Mouse (Mus musculus): ENCODE data around the gene Ranbp17.

DNA sequence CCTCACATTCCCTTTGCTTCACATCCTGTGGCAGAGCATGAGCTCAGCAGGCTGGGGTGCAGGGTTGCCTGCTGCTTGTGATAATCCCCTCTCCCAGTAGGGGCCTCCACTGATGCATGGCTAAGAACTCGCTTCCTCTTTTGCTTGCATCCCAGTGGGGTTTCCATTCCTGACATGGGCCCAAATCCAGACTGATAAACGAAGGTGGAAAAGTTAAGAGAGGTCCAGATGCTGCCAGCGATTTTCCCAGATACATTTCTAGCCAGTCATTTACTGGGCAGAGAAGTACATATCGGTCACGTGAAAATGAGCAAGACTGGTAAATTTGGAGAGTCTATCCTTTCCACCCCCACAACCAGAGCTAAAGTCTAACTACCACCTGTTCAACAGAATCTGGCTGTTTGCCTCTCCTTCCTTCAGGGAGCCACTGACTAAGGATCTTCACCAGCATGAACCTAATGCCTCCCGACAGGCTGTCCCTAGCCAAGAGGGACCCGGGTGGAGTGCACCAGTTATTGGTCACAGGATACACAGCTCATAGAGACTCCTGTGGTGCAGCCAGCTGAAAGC lies 176.9 kb downstream of the Ranbp17 start:
- TF ChIP-seq CTCF (conservative IDR thresholded peaks at IDR 0.05; ENCODE audit: low read length): peak; percentile 56
- TF ChIP-seq POU5F1 (IDR thresholded peaks at IDR 0.05; ENCODE audit: borderline replicate concordance, low read length): no peak
- no peak for TF ChIP-seq NANOG (IDR thresholded peaks at IDR 0.05; ENCODE audit: borderline replicate concordance, low read length)

Data from E14TG2a.4 (cell line).